Mouse (Mus musculus): ENCODE measurements around the gene Fscn2. TPM values are rescaled to one million over a fixed set of nuclear protein-coding genes. Genes with fewer than 3 reads are reported as not detected.

Fscn2 gene
- total and polyA plus RNA-seq, 2 experiments from 2014 or later, result 1.9 to 9.0 TPM

DNA sequence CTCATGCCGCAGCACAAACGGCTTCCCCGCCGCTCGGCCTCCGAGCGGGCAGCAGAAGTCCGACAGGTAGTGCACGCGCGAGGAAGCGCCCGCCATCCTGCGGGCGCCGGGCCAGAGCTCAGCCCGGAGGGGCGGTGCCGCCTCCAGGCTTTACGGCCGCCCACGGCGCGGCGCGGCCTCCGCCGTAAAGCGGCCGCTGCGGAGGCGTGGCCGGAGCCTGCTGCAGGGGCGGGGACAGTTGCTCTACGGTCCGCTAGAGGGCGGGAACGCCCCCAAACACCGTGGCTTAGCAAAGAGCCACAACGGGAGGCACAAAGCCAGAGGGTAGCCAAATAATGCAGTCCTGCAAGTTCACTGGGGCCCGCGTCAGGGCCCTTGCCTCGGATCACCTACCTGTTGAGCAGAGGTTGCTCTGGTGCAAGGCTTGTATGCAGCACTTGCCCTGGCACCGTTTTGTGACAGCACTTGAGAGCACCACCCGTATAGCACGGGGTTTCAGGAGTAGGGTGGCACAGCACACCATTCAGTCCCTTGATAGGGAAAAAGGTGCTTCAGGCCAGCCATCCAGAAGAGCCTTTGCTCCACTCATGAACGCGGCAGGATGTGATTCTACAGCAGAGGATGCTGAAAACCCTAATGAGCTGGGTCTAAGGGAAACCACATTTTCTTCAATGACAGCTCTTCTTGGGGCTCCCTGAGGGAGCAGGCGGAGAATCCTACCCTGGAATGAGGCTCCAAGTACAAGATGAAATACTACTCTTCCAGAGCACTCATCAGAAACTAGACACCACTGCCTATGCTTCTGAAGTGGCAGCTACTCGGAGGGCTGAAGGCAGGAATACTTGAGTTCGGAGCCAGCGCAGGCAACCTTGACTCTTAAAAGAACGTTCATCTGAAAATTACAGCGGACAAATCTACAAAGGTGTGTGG is 17.5 kb downstream of the Fscn2 start, which contains the start of gene Faap100:
Gene Faap100, minus strand, starts transcription at position 154 of the 930 bp plus-strand sequence.
- ATAC-seq, result peak; percentile 91
- WGBS, result 9% methylated on average over 54 of the region's 54 CpGs
- H3K36me3 ChIP-seq (ENCODE audit: insufficient read depth, low read length), result peaks cover 59% of the 10 kb centered on the region

DNA sequence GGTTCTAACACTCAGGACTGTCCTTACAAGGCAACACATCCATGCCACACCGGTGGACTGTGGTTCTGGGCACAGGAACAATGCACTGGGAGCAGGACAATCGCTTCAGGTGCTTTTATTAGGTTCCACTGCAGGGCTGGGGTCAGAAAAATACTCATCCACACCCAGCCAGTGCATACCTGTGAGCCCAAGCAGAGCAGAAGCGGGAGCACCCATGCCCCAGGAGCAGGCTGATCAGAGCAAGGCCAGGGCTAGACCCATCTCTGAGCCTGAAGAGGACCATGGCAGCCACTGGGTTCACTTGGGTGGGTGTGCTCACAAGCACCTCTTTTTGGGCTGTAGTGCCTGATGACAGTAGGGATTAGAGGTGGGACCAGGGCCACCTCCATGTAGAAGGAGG is 18.9 kb downstream of the Fscn2 start:
- no peaks in the 10 kb centered on the region for H3K27me3 ChIP-seq (ENCODE audit: insufficient read depth, low read length)
- no peak overlapping the region for H3K9ac ChIP-seq (replicated peaks; ENCODE audit: low read length)
- peaks cover 10% of the 10 kb centered on the region; the same call in 1 of the 2 replicates for H3K4me1 ChIP-seq (ENCODE audit: insufficient read depth, low read length)
- no peak for ATAC-seq
- no peaks in the 10 kb centered on the region for H3K9me3 ChIP-seq (ENCODE audit: low read length)
- no peak overlapping the region for H3K4me3 ChIP-seq (ENCODE audit: low read length)
- no peak overlapping the region for H3K4me2 ChIP-seq (ENCODE audit: low read depth, low read length)
- WGBS, result 93% methylated on average over 3 of the region's 3 CpGs
- H3K36me3 ChIP-seq (ENCODE audit: insufficient read depth, low read length), result peaks cover 61% of the 10 kb centered on the region
- H3K27ac ChIP-seq, result no peak overlapping the region
- TF ChIP-seq CTCF (IDR thresholded peaks at IDR 0.05; ENCODE audit: low read depth), result no peak
- DNase-seq (ENCODE audit: low spot score), result no peak

More for the DNA sequence above, 17.5 kb downstream of the Fscn2 start, which contains the start of gene Faap100:
- Histone ChIP-seq H3K9ac (replicated peaks; ENCODE audit: low read length) (peak within 1 kb of the TSS; percentile 82), H3K27ac (peak within 1 kb of the TSS; percentile 82), H3K27me3 (ENCODE audit: insufficient read depth, low read length) (no peaks in the 10 kb centered on the region), H3K4me1 (ENCODE audit: insufficient read depth, low read length) (peaks cover 10% of the 10 kb centered on the region; the same call in 1 of the 2 replicates), H3K4me2 (ENCODE audit: low read depth, low read length) (peak within 1 kb of the TSS; percentile 95), H3K4me3 (ENCODE audit: low read length) (peak within 1 kb of the TSS; percentile 78), H3K9me3 (ENCODE audit: low read length) (no peaks in the 10 kb centered on the region)
- DNase-seq (ENCODE audit: low spot score), result peak; percentile 97
- peak; percentile 70 for TF ChIP-seq CTCF (IDR thresholded peaks at IDR 0.05; ENCODE audit: low read depth)

DNA sequence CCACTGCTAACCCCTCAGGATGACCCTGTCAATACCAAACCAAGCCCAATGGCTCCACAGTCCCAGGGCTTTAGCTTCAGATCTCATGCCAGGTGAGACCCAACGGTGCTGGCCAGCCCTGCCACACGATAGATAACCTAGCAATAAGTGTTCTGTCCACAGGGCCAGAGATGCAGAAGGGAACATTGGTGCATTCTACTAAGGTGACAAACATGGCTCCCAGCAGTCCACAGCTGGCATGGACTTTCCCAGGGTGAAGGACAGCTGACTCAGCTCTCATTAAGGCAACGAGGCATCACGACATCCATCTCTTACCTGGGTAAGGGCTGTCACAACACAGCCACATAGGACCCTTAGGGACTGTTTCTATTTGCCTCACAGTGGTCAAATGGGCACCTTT is 19.8 kb downstream of the Fscn2 start:
- DNase-seq (ENCODE audit: low spot score), result no peak
- H3K4me1 ChIP-seq (ENCODE audit: insufficient read depth, low read length), result peaks cover 10% of the 10 kb centered on the region; the same call in 1 of the 2 replicates
- no peak for ATAC-seq
- 91% methylated on average over 4 of the region's 4 CpGs for WGBS
- no peak overlapping the region for H3K4me3 ChIP-seq (ENCODE audit: low read length)
- no peak for TF ChIP-seq CTCF (IDR thresholded peaks at IDR 0.05; ENCODE audit: low read depth)
- H3K4me2 ChIP-seq (ENCODE audit: low read depth, low read length), result no peak overlapping the region
- H3K9ac ChIP-seq (replicated peaks; ENCODE audit: low read length), result no peak overlapping the region
- peaks cover 59% of the 10 kb centered on the region for H3K36me3 ChIP-seq (ENCODE audit: insufficient read depth, low read length)
- no peaks in the 10 kb centered on the region for H3K9me3 ChIP-seq (ENCODE audit: low read length)
- H3K27me3 ChIP-seq (ENCODE audit: insufficient read depth, low read length), result no peaks in the 10 kb centered on the region
- no peak overlapping the region for H3K27ac ChIP-seq

DNA sequence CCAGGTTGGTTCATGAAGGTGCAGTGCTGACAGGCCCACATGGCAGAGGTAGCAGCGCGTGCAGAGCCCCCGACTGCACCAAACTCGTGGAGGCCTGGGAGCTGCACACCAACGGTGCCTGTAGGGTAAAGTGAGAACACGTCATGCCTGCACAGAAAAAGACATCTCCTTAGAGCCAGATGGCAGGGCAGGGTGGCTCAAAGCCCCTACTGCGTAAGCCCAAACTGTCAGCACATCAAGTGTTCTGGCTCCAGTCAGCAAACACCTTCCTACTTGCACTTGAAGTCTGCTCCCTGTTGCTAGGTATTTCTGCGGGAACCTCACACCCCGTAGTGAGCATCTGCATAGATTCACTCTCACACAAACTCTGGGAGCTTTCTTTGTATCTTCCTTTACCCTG is 21.2 kb downstream of the Fscn2 start:
- no peak overlapping the region for H3K4me3 ChIP-seq (ENCODE audit: low read length)
- no peak for TF ChIP-seq CTCF (IDR thresholded peaks at IDR 0.05; ENCODE audit: low read depth)
- H3K36me3 ChIP-seq (ENCODE audit: insufficient read depth, low read length), result peaks cover 52% of the 10 kb centered on the region
- no peak overlapping the region for H3K9ac ChIP-seq (replicated peaks; ENCODE audit: low read length)
- ATAC-seq (no peak), DNase-seq (ENCODE audit: low spot score) (no peak)
- WGBS, result 91% methylated on average over 9 of the region's 9 CpGs
- no peak overlapping the region for H3K4me2 ChIP-seq (ENCODE audit: low read depth, low read length)
- no peak overlapping the region for H3K27ac ChIP-seq
- H3K27me3 ChIP-seq (ENCODE audit: insufficient read depth, low read length), result no peaks in the 10 kb centered on the region
- H3K9me3 ChIP-seq (ENCODE audit: low read length), result no peaks in the 10 kb centered on the region
- H3K4me1 ChIP-seq (ENCODE audit: insufficient read depth, low read length), result peaks cover 3% of the 10 kb centered on the region; the same call in 1 of the 2 replicates

DNA sequence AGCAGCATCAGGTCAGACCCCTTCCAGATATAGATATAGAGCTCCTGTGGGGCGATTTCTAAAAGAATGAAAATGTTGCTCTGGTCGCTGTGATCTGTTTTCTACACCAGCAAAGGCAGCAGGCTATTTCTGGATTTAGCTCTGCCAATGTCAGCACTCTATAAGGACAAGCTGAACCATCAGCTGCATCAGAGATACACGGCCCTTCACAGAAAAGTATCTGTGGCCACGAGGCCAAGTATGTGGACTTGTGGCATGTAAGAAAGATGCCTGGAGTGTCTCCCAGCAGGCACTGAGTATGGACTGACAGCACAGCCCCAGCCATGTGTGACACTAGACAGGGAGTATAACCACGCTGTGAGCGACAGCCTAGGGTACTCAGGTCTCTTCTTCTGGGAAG is 25.3 kb downstream of the Fscn2 start:
- H3K4me1 ChIP-seq (ENCODE audit: insufficient read depth, low read length), result no peaks in the 10 kb centered on the region
- TF ChIP-seq CTCF (IDR thresholded peaks at IDR 0.05; ENCODE audit: low read depth), result no peak
- peaks cover 54% of the 10 kb centered on the region for H3K36me3 ChIP-seq (ENCODE audit: insufficient read depth, low read length)
- H3K4me2 ChIP-seq (ENCODE audit: low read depth, low read length), result no peak overlapping the region
- DNase-seq (ENCODE audit: low spot score) (no peak), ATAC-seq (no peak)
- H3K4me3 ChIP-seq (ENCODE audit: low read length), result no peak overlapping the region
- H3K9ac ChIP-seq (replicated peaks; ENCODE audit: low read length), result no peak overlapping the region
- no peak overlapping the region for H3K27ac ChIP-seq
- 91% methylated on average over 6 of the region's 6 CpGs for WGBS
- H3K27me3 ChIP-seq (ENCODE audit: insufficient read depth, low read length), result no peaks in the 10 kb centered on the region
- no peaks in the 10 kb centered on the region for H3K9me3 ChIP-seq (ENCODE audit: low read length)

DNA sequence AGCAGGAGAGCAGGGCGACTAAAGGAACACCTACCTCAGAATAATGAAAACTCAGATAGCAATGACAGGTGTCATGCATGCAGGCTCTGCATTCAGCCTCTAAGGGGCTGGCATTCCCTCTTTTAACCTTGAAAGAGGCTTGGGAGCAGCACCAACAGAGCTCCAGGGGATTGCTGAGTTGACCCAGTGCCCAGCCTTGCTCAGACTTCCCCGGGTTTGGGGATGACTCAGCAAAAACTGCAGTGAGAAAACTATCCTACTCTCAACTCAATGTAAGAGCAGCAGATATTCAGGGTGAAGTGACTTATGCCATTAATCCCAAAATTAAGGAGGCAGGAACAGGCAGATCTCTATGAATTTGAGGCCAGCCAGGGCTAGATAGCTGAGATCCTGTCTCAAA is 25.8 kb downstream of the Fscn2 start:
- TF ChIP-seq CTCF (IDR thresholded peaks at IDR 0.05; ENCODE audit: low read depth), result no peak
- H3K4me3 ChIP-seq (ENCODE audit: low read length), result no peak overlapping the region
- H3K36me3 ChIP-seq (ENCODE audit: insufficient read depth, low read length), result peaks cover 49% of the 10 kb centered on the region
- no peaks in the 10 kb centered on the region for H3K4me1 ChIP-seq (ENCODE audit: insufficient read depth, low read length)
- no peak overlapping the region for H3K27ac ChIP-seq
- H3K9me3 ChIP-seq (ENCODE audit: low read length), result no peaks in the 10 kb centered on the region
- no peak overlapping the region for H3K9ac ChIP-seq (replicated peaks; ENCODE audit: low read length)
- DNase-seq (ENCODE audit: low spot score) (no peak), ATAC-seq (no peak)
- WGBS, result 71% methylated on average over 2 of the region's 2 CpGs
- no peaks in the 10 kb centered on the region for H3K27me3 ChIP-seq (ENCODE audit: insufficient read depth, low read length)
- H3K4me2 ChIP-seq (ENCODE audit: low read depth, low read length), result no peak overlapping the region

DNA sequence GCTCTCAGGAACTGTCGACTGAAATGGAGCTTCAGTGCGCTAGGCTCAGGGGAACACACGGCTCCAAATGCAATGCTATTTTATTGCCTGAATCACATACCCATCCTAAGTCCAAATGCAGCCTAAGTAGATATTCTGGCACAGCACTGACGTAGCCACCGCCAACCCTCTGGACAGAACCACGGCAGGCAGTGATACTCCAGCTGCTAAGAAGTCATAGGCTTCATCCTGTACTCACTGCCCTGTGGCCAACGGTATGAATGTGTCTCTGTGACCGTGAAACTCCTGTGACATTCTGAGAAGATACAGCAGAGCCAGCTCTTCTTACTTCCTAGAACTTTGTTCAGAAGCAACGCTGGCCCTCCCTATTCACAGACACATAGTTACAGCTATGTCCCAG is 27.2 kb downstream of the Fscn2 start:
- Histone ChIP-seq H3K4me2 (ENCODE audit: low read depth, low read length) (no peak overlapping the region), H3K9ac (replicated peaks; ENCODE audit: low read length) (no peak overlapping the region), H3K4me1 (ENCODE audit: insufficient read depth, low read length) (no peaks in the 10 kb centered on the region), H3K4me3 (ENCODE audit: low read length) (no peak overlapping the region), H3K27me3 (ENCODE audit: insufficient read depth, low read length) (no peaks in the 10 kb centered on the region), H3K36me3 (ENCODE audit: insufficient read depth, low read length) (peaks cover 39% of the 10 kb centered on the region), H3K27ac (no peak overlapping the region), H3K9me3 (ENCODE audit: low read length) (no peaks in the 10 kb centered on the region)
- ATAC-seq (no peak), DNase-seq (ENCODE audit: low spot score) (no peak)
- no peak for TF ChIP-seq CTCF (IDR thresholded peaks at IDR 0.05; ENCODE audit: low read depth)
- WGBS, result 89% methylated on average over 9 of the region's 9 CpGs

Data from hindbrain, postnatal 0 days (tissue).